Comparison of ENCODE assay signal across 27 mouse cellular contexts in the genomic region with DNA sequence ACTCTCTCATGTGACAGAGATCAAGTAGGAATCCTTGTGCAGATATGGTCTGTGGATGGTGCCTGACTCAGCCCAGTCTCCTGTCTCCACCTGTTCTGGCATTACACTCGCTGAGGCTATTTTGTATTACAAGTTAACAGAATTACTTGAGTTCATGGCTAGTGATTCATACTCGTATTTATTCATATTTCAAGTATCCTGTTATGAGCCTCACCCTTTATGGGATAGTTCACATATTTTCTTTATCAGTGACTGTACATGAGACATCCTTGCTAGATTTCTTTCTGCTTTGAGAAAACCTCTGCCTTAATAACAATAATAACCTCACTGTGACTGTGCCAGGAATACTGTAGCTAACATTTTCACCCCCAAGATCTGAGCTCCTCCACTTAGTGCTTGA.
DNase-seq lines count a peak whose midpoint lies in the region; ATAC-seq and TF ChIP-seq lines count a peak whose summit lies in the region.
"Had no signal": no experiment of that assay in that cellular context is flagged by ENCODE, and none has a peak within 500 bp of the region (broad histone marks: within the 10 kb centered on the region; RNA-seq: fewer than 3 reads in every experiment).

No protein-coding gene starts in this region.

- no peak for ATAC-seq in intestine, postnatal 0 days
- ATAC-seq in hindbrain, postnatal 0 days, result no peak
- no peak for ATAC-seq in hindbrain, embryonic 14.5 days (ENCODE audit: low FRiP score)
- ATAC-seq: CD4-positive, CD25-positive, alpha-beta regulatory T cell, adult 4 months; forebrain, embryonic 16.5 days had no signal

- intact Hi-C loops in gastrocnemius, adult 2 months (cut with DNase I), result no loop called here

- no peak overlapping the region for H3K9ac ChIP-seq in liver, adult 2 months (ENCODE audit: low read depth, low read length)
- no peak overlapping the region for H3K9ac ChIP-seq in intestine, postnatal 0 days (ENCODE audit: low read depth, low read length)
- no peak overlapping the region for H3K9ac ChIP-seq in hindbrain, postnatal 0 days (replicated peaks; ENCODE audit: low read length)
- no peak overlapping the region for H3K9ac ChIP-seq in hindbrain, embryonic 14.5 days
- H3K9ac ChIP-seq: embryonic facial prominence, embryonic 12.5 days; hindbrain, embryonic 12.5 days; limb, embryonic 13.5 days; liver, embryonic 15.5 days had no signal

- H3K9me3 ChIP-seq in intestine, postnatal 0 days (ENCODE audit: control insufficient read depth), result no peaks in the 10 kb centered on the region
- H3K9me3 ChIP-seq in hindbrain, postnatal 0 days (ENCODE audit: low read length), result no peaks in the 10 kb centered on the region
- H3K9me3 ChIP-seq in hindbrain, embryonic 14.5 days (ENCODE audit: control insufficient read depth, low read length), result no peaks in the 10 kb centered on the region
- H3K9me3 ChIP-seq: embryonic facial prominence, embryonic 12.5 days; forebrain, embryonic 10.5 days; heart, embryonic 10.5 days; hindbrain, embryonic 12.5 days; limb, embryonic 13.5 days; liver, embryonic 15.5 days had no signal

- peak overlapping the region; percentile 6; the same call in 1 of the 2 replicates for H3K27ac ChIP-seq in gastrocnemius, adult 2 months
- peak overlapping the region; percentile 49 for H3K27ac ChIP-seq in liver, adult 2 months (replicated peaks; ENCODE audit: insufficient read depth, low read depth, low read length)
- 0 out of 2 replicates have a peak overlapping the region, but pooled peaks have one; percentile 54 for H3K27ac ChIP-seq in intestine, postnatal 0 days (ENCODE audit: low read depth, low read length)
- H3K27ac ChIP-seq in hindbrain, postnatal 0 days, result no peak overlapping the region
- H3K27ac ChIP-seq in hindbrain, embryonic 14.5 days, result no peak overlapping the region
- H3K27ac ChIP-seq: embryonic facial prominence, embryonic 12.5 days; heart, embryonic 10.5 days; hindbrain, embryonic 12.5 days; limb, embryonic 13.5 days; macrophage had no signal

- no peaks in the 10 kb centered on the region for H3K36me3 ChIP-seq in liver, adult 2 months (ENCODE audit: control insufficient read depth, insufficient read depth, low read length)
- no peaks in the 10 kb centered on the region for H3K36me3 ChIP-seq in intestine, postnatal 0 days (ENCODE audit: control insufficient read depth, insufficient read depth)
- no peaks in the 10 kb centered on the region for H3K36me3 ChIP-seq in hindbrain, postnatal 0 days (ENCODE audit: insufficient read depth, low read length)
- no peaks in the 10 kb centered on the region for H3K36me3 ChIP-seq in hindbrain, embryonic 14.5 days (replicated peaks; ENCODE audit: control insufficient read depth, insufficient read depth)
- H3K36me3 ChIP-seq: embryonic facial prominence, embryonic 12.5 days; forebrain, embryonic 10.5 days; heart, embryonic 10.5 days; hindbrain, embryonic 12.5 days; limb, embryonic 13.5 days; liver, embryonic 15.5 days had no signal

- no peak overlapping the region for H3K4me2 ChIP-seq in intestine, postnatal 0 days (replicated peaks; ENCODE audit: low read depth)
- H3K4me2 ChIP-seq in hindbrain, postnatal 0 days (ENCODE audit: low read depth, low read length), result no peak overlapping the region
- H3K4me2 ChIP-seq in hindbrain, embryonic 14.5 days (replicated peaks), result no peak overlapping the region
- H3K4me2 ChIP-seq: embryonic facial prominence, embryonic 12.5 days; hindbrain, embryonic 12.5 days; limb, embryonic 13.5 days; liver, embryonic 15.5 days had no signal

- no peaks in the 10 kb centered on the region for H3K27me3 ChIP-seq in liver, adult 2 months (ENCODE audit: control insufficient read depth, insufficient read depth, low read length)
- H3K27me3 ChIP-seq in intestine, postnatal 0 days (replicated peaks; ENCODE audit: control insufficient read depth, insufficient read depth, low read length), result no peaks in the 10 kb centered on the region
- no peaks in the 10 kb centered on the region for H3K27me3 ChIP-seq in hindbrain, postnatal 0 days (ENCODE audit: insufficient read depth, low read length)
- no peaks in the 10 kb centered on the region for H3K27me3 ChIP-seq in hindbrain, embryonic 14.5 days (ENCODE audit: control insufficient read depth, insufficient read depth, low read length)
- H3K27me3 ChIP-seq: embryonic facial prominence, embryonic 12.5 days; hindbrain, embryonic 12.5 days; limb, embryonic 13.5 days; liver, embryonic 15.5 days had no signal

- peaks cover 3% of the 10 kb centered on the region; the same call in 1 of the 2 replicates for H3K79me2 ChIP-seq in liver, adult 2 months (ENCODE audit: control insufficient read depth, insufficient read depth, low read length)

- no peak overlapping the region for H3K4me3 ChIP-seq in gastrocnemius, adult 2 months
- no peak overlapping the region for H3K4me3 ChIP-seq in liver, adult 2 months (ENCODE audit: insufficient read depth, low read depth, low read length)
- H3K4me3 ChIP-seq in intestine, postnatal 0 days (ENCODE audit: low read depth, low read length), result no peak overlapping the region
- no peak overlapping the region for H3K4me3 ChIP-seq in hindbrain, postnatal 0 days (ENCODE audit: low read length)
- no peak overlapping the region for H3K4me3 ChIP-seq in hindbrain, embryonic 14.5 days (replicated peaks; ENCODE audit: low read length)
- H3K4me3 ChIP-seq: embryonic facial prominence, embryonic 12.5 days; forebrain, embryonic 10.5 days; heart, embryonic 10.5 days; hindbrain, embryonic 12.5 days; limb, embryonic 13.5 days; liver, embryonic 15.5 days had no signal

- DNase-seq in gastrocnemius, adult 2 months, result no peak
- DNase-seq in gastrocnemius, postnatal 4 days (ENCODE audit: low spot score in 2 of 2), result no peak
- no peak for DNase-seq in liver, adult 2 months (ENCODE audit: extremely low read depth, low read depth, low spot score)
- no peak for DNase-seq in liver
- peak; percentile 40 for DNase-seq in 3134 (ENCODE audit: extremely low read depth, insufficient read length, low spot score)
- DNase-seq in hindbrain, postnatal 0 days (ENCODE audit: low spot score), result no peak
- DNase-seq in hindbrain, embryonic 14.5 days (ENCODE audit: low spot score), result no peak
- DNase-seq: adrenal gland, postnatal 25 days; cerebellum, adult 11-12 months; cerebellum, adult 9-11 months; embryo, embryonic 11 days; gastrocnemius, postnatal 10 days; heart, postnatal 36 days; midbrain, embryonic 14.5 days; right cerebral cortex, postnatal 25 days; thymus, adult 18-20 months; thymus, postnatal 36 days had no signal

- 77% methylated on average over 2 of the region's 2 CpGs for WGBS in liver, adult 2 months
- 41% methylated on average over 2 of the region's 2 CpGs for WGBS in intestine, postnatal 0 days
- WGBS in hindbrain, postnatal 0 days, result 85% methylated on average over 2 of the region's 2 CpGs
- WGBS in hindbrain, embryonic 14.5 days, result 91% methylated on average over 2 of the region's 2 CpGs

- TF ChIP-seq CTCF in gastrocnemius, adult 2 months (IDR thresholded peaks at IDR 0.05), result no peak
- no peak for TF ChIP-seq CTCF in liver, adult 2 months (IDR thresholded peaks at IDR 0.05; ENCODE audit: low read depth, low read length)
- TF ChIP-seq CTCF in intestine, postnatal 0 days (IDR thresholded peaks at IDR 0.05; ENCODE audit: low read depth), result no peak
- TF ChIP-seq CTCF in hindbrain, postnatal 0 days (IDR thresholded peaks at IDR 0.05; ENCODE audit: low read depth), result no peak

- no peak for TF ChIP-seq POLR2A in liver, adult 2 months (IDR thresholded peaks at IDR 0.05; ENCODE audit: extremely low read depth, insufficient read depth, low read length)

- H3K4me1 ChIP-seq in liver, adult 2 months (ENCODE audit: control insufficient read depth, insufficient read depth, low read length), result peaks cover 28% of the 10 kb centered on the region
- H3K4me1 ChIP-seq in intestine, postnatal 0 days (replicated peaks; ENCODE audit: control insufficient read depth, insufficient read depth, low read length), result peaks cover 10% of the 10 kb centered on the region; the same call in 1 of the 2 replicates
- H3K4me1 ChIP-seq in hindbrain, postnatal 0 days (ENCODE audit: insufficient read depth, low read length), result no peaks in the 10 kb centered on the region
- 0 out of 2 replicates have a peak, but pooled peaks cover 5% of the 10 kb centered on the region for H3K4me1 ChIP-seq in hindbrain, embryonic 14.5 days (replicated peaks; ENCODE audit: control insufficient read depth, insufficient read depth, low read length)
- H3K4me1 ChIP-seq: embryonic facial prominence, embryonic 12.5 days had no signal

Comparison
In these comparisons a context has a peak if more than half of its experiments do, and no peak if none do; other contexts are left out.
1. H3K27ac ChIP-seq: peak in gastrocnemius, adult 2 months (single experiment), liver, adult 2 months (single experiment) and intestine, postnatal 0 days (single experiment); none in hindbrain, postnatal 0 days (single experiment) and hindbrain, embryonic 14.5 days (single experiment).